Mouse (Mus musculus) cerebellum, adult 8-10 months (tissue): ENCODE measurements around the gene Gm10563.
"Not testable (repeated sequence)": the region's sequence is repeated elsewhere in the genome, so short reads cannot be mapped to it uniquely, and the experiment has no call there.

Source experiments
- DNase-seq: peaks from one replicate; pipeline ENCODE4 v3.0.0; 2022

Gene Gm10563

GRCm38 (mm10) chr4:155595777-155596176 is 49.4 kb downstream of the Gm10563 start:
- no peak for DNase-seq

DNA sequence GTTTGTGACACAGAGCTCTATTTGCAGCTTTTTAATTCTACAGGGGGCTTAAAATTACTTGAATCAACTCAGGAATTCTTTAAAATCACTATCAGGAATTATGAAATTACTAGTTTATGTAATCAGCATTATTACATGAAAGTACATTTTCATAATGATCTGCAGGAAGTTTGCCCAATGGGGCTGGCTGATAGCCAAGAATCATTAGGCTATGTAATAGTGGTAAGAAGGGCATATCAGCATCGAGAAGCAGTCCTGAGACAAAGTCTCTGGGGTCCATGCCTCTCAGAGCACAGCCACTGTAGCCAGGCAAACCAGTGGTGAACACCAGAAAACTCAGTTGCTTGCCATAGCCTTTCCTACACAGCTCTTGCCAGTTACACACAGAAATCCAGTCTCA is 51.4 kb downstream of the Gm10563 start:
- DNase-seq = no peak

DNA sequence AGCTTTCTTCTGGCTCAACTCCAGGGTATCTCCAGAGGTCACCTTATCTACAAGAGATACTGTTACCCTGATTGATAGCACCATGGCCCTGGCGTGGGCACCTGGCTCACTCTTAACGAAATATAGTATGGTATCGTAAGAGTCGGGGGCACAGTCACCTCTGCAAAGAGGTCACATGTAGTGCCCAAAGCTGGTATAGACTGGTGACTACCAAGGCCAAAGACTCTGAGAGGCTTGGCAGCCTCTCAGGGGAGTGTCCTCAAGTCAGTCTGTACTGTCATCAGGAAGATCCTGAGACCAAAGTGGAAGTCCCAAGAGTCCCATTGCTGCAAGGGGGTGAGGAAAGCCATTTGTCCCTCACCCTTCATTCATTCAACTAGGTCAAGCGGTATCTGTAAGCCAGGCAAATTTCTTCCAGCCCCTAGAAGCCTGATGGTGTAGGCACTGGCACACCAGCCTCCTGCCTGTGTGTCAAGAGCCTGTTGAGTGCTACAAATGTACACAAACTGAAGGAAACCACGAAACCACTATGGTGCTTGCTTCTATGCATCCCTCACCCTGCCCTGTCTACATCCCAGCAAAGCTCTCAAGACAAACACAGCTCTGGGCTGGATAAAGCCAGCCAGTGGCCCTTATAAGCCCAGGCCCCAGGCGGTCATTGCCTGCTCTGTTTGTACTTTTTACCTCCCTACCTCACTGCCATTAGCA is 54.0 kb downstream of the Gm10563 start:
- DNase-seq = no peak

- DNase-seq = no peak
Observed at GRCm38 (mm10) chr4:155589356-155589755, 55.9 kb downstream of the Gm10563 start.

DNA sequence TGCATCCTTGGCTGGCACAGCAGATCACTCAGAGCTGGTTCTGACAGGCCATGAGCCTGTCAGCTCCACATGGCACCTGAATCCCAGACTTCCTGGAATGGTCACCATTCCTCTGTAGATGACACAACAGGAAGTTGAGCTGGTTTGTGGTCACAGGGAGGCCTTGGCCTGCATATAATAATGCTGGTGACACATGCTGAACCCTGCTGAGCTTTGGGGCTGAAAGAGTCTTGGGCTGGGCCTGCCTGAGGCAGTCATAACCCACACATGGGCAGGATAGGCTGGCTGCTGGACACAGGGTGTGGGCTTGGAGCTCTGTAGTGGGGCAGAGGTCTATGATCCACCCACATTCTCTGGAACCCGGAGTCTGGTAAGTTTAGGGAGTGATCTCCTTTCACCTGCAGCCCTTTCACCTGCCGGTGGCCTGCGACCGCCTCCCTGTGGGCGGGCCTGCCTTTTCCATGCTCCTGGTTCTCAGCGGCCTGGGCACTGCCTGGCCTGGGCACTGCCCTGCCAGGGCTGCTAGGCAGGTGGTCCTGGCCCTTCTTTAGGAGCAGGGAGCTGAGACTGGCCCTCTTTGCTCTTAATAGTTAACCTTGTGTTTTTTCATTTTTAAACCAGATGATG is 62.8 kb downstream of the Gm10563 start:
- DNase-seq = no peak

- peak; percentile 59 for DNase-seq
Observed at GRCm38 (mm10) chr4:155580420-155580819, 64.8 kb downstream of the Gm10563 start.

DNA sequence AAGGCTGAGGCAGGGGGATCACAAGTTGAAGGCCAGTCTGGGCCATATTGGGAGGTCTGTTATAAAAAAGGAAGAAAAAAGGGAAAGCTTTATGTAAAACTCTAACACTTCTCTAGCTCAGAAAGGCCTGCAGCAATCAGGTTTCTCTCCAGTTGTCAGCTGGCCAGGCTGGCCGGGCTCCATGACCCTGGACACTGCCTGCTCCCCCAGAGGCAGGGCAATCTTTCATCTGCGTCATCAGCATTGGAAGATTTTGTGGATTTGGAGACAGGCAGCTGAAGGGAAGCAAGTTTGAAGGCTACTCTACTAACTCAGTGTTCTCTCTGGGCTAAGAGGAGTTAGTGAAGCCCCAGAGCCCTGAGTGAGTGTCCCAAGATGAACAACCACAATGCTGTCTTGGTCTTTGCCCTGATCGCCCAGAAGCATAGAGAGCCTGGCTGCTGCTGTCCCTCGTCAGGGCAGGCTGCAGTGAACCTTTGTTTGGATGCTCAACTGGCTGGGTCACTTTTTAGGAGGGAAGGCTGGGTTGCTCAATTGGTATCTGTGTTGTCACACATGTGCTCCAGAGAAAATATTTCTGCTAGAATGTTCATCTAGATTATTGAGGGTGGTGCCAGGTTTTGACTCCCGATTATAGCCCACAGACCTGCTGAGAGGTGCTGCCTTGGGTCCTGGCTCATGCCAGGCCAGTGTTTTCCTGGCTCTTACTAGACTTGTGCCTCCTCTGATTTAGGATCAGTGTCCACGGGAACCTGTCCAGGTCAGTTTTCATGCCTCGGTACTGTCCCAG is 66.7 kb downstream of the Gm10563 start:
- DNase-seq = no peak

GRCm38 (mm10) chr4:155577741-155578140 is 67.5 kb downstream of the Gm10563 start:
- no peak for DNase-seq

DNA sequence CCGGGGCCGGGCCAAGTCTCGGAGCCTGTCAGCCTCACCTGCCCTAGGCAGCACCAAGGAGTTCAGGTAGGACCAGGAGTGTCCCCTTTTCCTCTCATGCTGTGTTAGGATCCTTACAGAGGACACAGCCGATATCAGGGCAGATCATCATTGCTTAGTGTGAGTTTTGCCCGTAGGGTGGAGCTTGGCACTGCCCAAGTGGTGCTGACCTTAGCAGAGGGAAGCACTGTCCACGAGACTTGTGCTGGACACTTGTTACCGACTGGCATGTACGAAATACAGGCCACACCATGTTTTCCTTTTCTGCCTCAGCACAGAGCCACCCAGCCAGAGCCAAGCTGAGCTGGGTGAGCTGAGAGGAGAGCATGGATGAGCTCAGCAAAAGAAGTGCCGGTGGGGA is 68.1 kb downstream of the Gm10563 start:
- no peak for DNase-seq

GRCm38 (mm10) chr4:155575521-155575920 is 69.7 kb downstream of the Gm10563 start:
- no peak for DNase-seq

- no peak for DNase-seq
Observed at GRCm38 (mm10) chr4:155574931-155575330, 70.3 kb downstream of the Gm10563 start.

- DNase-seq = no peak
Observed at GRCm38 (mm10) chr4:155573876-155574275, 71.3 kb downstream of the Gm10563 start.

GRCm38 (mm10) chr4:155573155-155573554 is 72.1 kb downstream of the Gm10563 start:
- DNase-seq = no peak

GRCm38 (mm10) chr4:155571442-155571841 is 73.8 kb downstream of the Gm10563 start:
- no peak for DNase-seq

- DNase-seq = not testable (repeated sequence)
Observed at GRCm38 (mm10) chr4:155570315-155570714, 74.9 kb downstream of the Gm10563 start.

GRCm38 (mm10) chr4:155569818-155570217 is 75.4 kb downstream of the Gm10563 start:
- no peak for DNase-seq

GRCm38 (mm10) chr4:155568632-155569370 is 76.4 kb downstream of the Gm10563 start:
- no peak for DNase-seq

- peak; percentile 45 for DNase-seq
Observed at GRCm38 (mm10) chr4:155568170-155568569, 77.0 kb downstream of the Gm10563 start.

- no peak for DNase-seq
Observed at GRCm38 (mm10) chr4:155566555-155566954, 78.7 kb downstream of the Gm10563 start.
